Mouse (Mus musculus): ENCODE measurements around the gene Cox6b1.

DNA sequence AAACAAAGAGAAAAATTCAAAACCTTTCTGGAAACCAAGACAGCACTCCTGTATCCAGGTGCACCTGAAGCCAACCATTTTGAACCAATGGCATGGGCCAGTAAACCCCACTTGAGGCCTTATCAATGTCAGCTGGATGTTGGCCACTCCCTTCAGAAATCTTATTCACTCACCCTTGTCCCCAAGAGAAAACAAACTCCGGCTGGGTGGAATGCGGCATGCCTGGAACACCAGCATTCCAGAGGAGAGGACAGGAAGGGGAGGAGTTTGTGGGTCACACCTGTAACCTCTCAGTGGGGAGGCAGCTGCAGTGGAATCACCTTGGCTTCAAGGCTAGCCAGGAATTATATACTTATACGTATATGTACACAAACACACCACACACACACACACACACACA, 23.4 kb downstream of the Cox6b1 start:
- TF ChIP-seq CTCF (IDR thresholded peaks at IDR 0.05; ENCODE audit: low read depth, low read length) (no peak), POLR2A (IDR thresholded peaks at IDR 0.05; ENCODE audit: extremely low read depth, insufficient read depth, low read length) (no peak)

Data from liver, adult 2 months (tissue).